Mouse (Mus musculus) brain, embryonic 14.5 days (tissue): ENCODE results near the gene Vwf.

Source experiments
- CTCF ChIP-seq: fragments of 200-500 bp; IDR thresholded peaks from 2 replicates; pipeline ENCODE4 v1.5.1; 2012; ENCODE audit warnings: inconsistent platforms, mild to moderate bottlenecking, moderate library complexity, borderline replicate concordance; ENCODE audit not compliant: insufficient read depth, insufficient read length; ENCODE audit errors: extremely low read depth
- POLR2A ChIP-seq: fragments of 200-500 bp; IDR thresholded peaks from 2 replicates; pipeline ENCODE4 v1.6.1; 2012; ENCODE audit warnings: mild to moderate bottlenecking, inconsistent platforms, borderline replicate concordance; ENCODE audit not compliant: poor library complexity, insufficient read depth, insufficient read length, severe bottlenecking; ENCODE audit errors: extremely low read depth

DNA sequence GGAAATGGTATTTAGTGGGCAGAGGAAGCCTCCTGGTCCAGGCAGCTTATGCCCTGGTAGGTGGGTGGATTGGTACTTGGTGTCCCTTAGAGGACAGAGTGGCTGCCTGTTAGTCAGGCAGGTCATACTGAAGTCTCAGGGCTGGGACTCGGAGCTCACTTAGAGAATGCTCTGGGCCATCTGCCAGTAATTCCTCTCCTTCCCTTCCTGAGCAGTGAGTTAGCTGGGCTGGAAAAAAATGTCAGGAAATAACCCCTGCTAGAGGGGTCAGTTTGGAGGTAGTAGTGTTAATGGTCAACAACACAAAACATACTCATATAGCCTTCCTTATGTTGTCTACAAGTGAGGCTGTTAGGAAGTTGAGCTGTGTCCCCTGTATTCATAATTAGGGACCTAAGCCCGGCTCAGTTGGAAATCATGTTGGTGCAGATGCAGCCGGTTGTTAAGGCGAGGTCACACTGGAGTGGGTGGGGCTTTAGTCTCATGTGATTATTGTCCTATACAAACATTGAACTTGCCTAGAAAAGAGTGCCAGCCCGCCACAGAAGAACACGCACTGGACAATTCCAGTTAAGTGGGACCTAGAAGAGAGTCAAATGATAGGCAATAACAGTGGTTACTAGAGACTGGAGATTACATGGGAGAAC lies 33.5 kb upstream of the Vwf start:
- TF ChIP-seq CTCF (no peak), POLR2A (no peak)
